Mouse (Mus musculus) hindbrain, embryonic 10.5 days (tissue): Measurements from ENCODE around the gene Kdm6a. TPM values are rescaled to one million over a fixed set of nuclear protein-coding genes. Genes with fewer than 3 reads are reported as not detected.

ENCODE experiments used
- DNase-seq: peaks from one replicate; pipeline ENCODE4 v3.0.0-alpha.2; 2017; ENCODE audit warnings: low spot score
- H3K27ac ChIP-seq: fragments of 300-500 bp; sonication (generic); 2 replicates; pipeline ENCODE4 v1.5.1; 2016; ENCODE audit warnings: mild to moderate bottlenecking, moderate library complexity
- H3K27me3 ChIP-seq: fragments of 300-500 bp; sonication (generic); 2 replicates; pipeline ENCODE4 v1.6.1; 2016; ENCODE audit warnings: mild to moderate bottlenecking; ENCODE audit not compliant: poor library complexity, insufficient read depth, severe bottlenecking
- H3K36me3 ChIP-seq: fragments of 300-500 bp; sonication (generic); 2 replicates; pipeline ENCODE4 v1.6.1; 2016; ENCODE audit warnings: mild to moderate bottlenecking, moderate library complexity
- H3K4me1 ChIP-seq: fragments of 300-500 bp; sonication (generic); replicated peaks from 2 replicates; pipeline ENCODE4 v1.6.1; 2016; ENCODE audit warnings: mild to moderate bottlenecking
- H3K4me3 ChIP-seq: fragments of 300-500 bp; sonication (generic); 2 replicates; pipeline ENCODE4 v1.5.1; 2016; ENCODE audit warnings: mild to moderate bottlenecking, moderate library complexity
- H3K9me3 ChIP-seq: fragments of 300-500 bp; sonication (generic); 2 replicates; pipeline ENCODE4 v1.6.1; 2016; ENCODE audit warnings: mild to moderate bottlenecking, moderate library complexity
- WGBS: fragments of 180-500 bp; shearing (Covaris S2); methylation state at CpG from one replicate; pipeline ENCODE4 v1.1.7; 2016; 5-methylcytosine and 5-hydroxymethylcytosine counted together
- polyA plus RNA-seq: library from polyadenylated mRNA; unstranded; fragments of >200 nt; fragmentation: Nextera tagmentation; extraction: Ambion mirVana; gene quantifications from 2 replicates; pipeline ENCODE4 v1.2.1, GENCODE M21; 2016

The Kdm6a gene
- 28.9 and 31.0 TPM in 2 replicates for polyA plus RNA-seq

- Histone ChIP-seq H3K4me3 (peak within 1 kb of the TSS; percentile 82), H3K27me3 (no peaks in the 10 kb centered on the region), H3K36me3 (no peaks in the 10 kb centered on the region), H3K9me3 (no peaks in the 10 kb centered on the region), H3K27ac (peak within 1 kb of the TSS; percentile 97), H3K4me1 (no peaks in the 10 kb centered on the region)
- peak; percentile 96 for DNase-seq
- under 1% methylated on average over 50 of the region's 50 CpGs for WGBS
Measured at GRCm38 (mm10) chrX:18162192-18162857, at the start of gene Kdm6a. Kdm6a (plus strand) TSS chrX:18162575.

- Histone ChIP-seq H3K9me3 (no peaks in the 10 kb centered on the region), H3K4me3 (no peak within 1 kb of the TSS), H3K27ac (no peak within 1 kb of the TSS), H3K36me3 (no peaks in the 10 kb centered on the region), H3K27me3 (no peaks in the 10 kb centered on the region), H3K4me1 (no peaks in the 10 kb centered on the region)
- DNase-seq = no peak
- 89% methylated on average over 1 of the region's 1 CpGs for WGBS
Measured at GRCm38 (mm10) chrX:18145557-18145956, 16.8 kb upstream of the Kdm6a start, which contains the start of gene Dusp21. Dusp21 (plus strand) TSS chrX:18145857.

GRCm38 (mm10) chrX:18160734-18161442 lies 1.5 kb upstream of the Kdm6a start:
- Histone ChIP-seq H3K9me3 (no peaks in the 10 kb centered on the region), H3K4me3 (peak overlapping the region; percentile 82), H3K4me1 (no peaks in the 10 kb centered on the region), H3K27ac (peak overlapping the region; percentile 93), H3K36me3 (no peaks in the 10 kb centered on the region), H3K27me3 (no peaks in the 10 kb centered on the region)
- WGBS = 63% methylated on average over 4 of the region's 4 CpGs
- DNase-seq = no peak

- Histone ChIP-seq H3K4me3 (peak overlapping the region; percentile 82), H3K27me3 (no peaks in the 10 kb centered on the region), H3K9me3 (no peaks in the 10 kb centered on the region), H3K36me3 (no peaks in the 10 kb centered on the region), H3K27ac (peak overlapping the region; percentile 93), H3K4me1 (no peaks in the 10 kb centered on the region)
- no peak for DNase-seq
- under 1% methylated on average over 28 of the region's 28 CpGs for WGBS
Measured at GRCm38 (mm10) chrX:18161796-18162191, 581 bp upstream of the Kdm6a start.

- no peaks in the 10 kb centered on the region for H3K27me3 ChIP-seq
- WGBS = under 1% methylated on average over 71 of the region's 95 CpGs
- H3K9me3 ChIP-seq = no peaks in the 10 kb centered on the region
- H3K4me3 ChIP-seq = peak overlapping the region; percentile 82
- peak; percentile 68 for DNase-seq
- H3K4me1 ChIP-seq = no peaks in the 10 kb centered on the region
- peak overlapping the region; percentile 97 for H3K27ac ChIP-seq
- no peaks in the 10 kb centered on the region for H3K36me3 ChIP-seq
Measured at GRCm38 (mm10) chrX:18162861-18163731, 721 bp downstream of the Kdm6a start.

DNA sequence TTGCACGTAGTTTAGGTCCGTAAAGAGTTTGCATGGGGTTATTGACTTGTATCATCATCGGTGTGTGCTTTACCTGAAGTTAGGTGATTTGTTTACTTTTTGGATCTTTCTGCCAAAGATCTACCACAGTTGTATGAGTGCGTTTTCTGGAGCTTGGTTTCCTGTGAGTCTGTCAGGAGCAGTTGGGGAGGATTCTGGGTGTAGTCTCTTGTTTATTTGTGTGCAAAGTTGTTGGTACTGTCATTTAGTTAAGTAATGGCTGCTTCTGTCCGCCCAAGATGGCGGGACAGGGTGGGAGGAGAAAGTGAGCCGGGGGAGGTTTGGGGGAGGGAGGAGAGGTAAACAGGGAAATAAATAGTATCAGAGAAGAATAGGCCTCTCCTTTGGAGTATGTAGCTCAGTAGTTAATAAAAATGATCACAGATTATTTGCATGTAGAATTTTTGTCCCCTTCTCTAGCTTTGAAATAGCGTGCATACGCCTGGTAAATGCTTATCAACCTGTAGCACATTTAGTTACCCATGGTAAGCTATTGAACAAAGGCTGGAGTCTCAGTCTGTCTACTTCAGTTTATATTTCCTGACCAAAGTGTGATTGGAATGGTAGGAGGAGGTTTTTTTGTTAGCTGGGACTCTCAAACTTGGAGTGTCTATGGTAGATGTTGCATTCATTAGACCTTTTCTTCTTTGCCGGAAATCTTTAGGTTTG lies 1.7 kb downstream of the Kdm6a start:
- peak overlapping the region; percentile 97 for H3K27ac ChIP-seq
- DNase-seq = peak; percentile 23
- H3K4me3 ChIP-seq = peak overlapping the region; percentile 82
- WGBS = 3% methylated on average over 10 of the region's 10 CpGs
- no peaks in the 10 kb centered on the region for H3K27me3 ChIP-seq
- H3K9me3 ChIP-seq = no peaks in the 10 kb centered on the region
- H3K36me3 ChIP-seq = no peaks in the 10 kb centered on the region
- H3K4me1 ChIP-seq = no peaks in the 10 kb centered on the region

GRCm38 (mm10) chrX:18165121-18165520 lies 2.7 kb downstream of the Kdm6a start:
- Histone ChIP-seq H3K27ac (no peak overlapping the region), H3K27me3 (no peaks in the 10 kb centered on the region), H3K4me1 (no peaks in the 10 kb centered on the region), H3K36me3 (no peaks in the 10 kb centered on the region), H3K4me3 (peak overlapping the region; percentile 82), H3K9me3 (no peaks in the 10 kb centered on the region)
- no peak for DNase-seq
- 84% methylated on average over 2 of the region's 2 CpGs for WGBS

DNA sequence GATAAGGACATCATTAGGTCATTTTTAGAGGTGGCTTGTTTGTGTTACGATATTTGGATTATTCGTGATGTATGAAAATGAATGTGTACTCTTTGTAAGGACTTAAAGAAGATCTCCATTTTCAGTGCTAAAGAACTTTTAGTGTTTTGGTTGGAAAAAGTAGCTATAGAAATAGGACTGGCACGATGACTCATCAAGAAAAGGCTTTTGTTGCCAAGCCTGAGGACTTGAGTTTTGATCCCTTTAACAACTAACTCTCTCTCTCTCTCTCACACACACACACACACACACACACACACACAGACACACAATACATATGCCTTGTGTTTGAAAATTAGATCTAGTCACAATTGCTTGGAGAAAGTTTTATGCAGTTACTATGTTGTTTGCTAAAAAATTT lies 4.6 kb downstream of the Kdm6a start:
- no peak overlapping the region for H3K27ac ChIP-seq
- H3K9me3 ChIP-seq = no peaks in the 10 kb centered on the region
- WGBS = 94% methylated on average over 3 of the region's 3 CpGs
- 0 out of 2 replicates have a peak, but pooled peaks cover 2% of the 10 kb centered on the region for H3K36me3 ChIP-seq
- no peaks in the 10 kb centered on the region for H3K4me1 ChIP-seq
- no peak for DNase-seq
- H3K27me3 ChIP-seq = no peaks in the 10 kb centered on the region
- no peak overlapping the region for H3K4me3 ChIP-seq

- 87% methylated on average over 1 of the region's 1 CpGs for WGBS
- H3K9me3 ChIP-seq = no peaks in the 10 kb centered on the region
- 0 out of 2 replicates have a peak, but pooled peaks cover 2% of the 10 kb centered on the region for H3K36me3 ChIP-seq
- H3K4me3 ChIP-seq = no peak overlapping the region
- no peaks in the 10 kb centered on the region for H3K27me3 ChIP-seq
- DNase-seq = no peak
- no peak overlapping the region for H3K27ac ChIP-seq
- no peaks in the 10 kb centered on the region for H3K4me1 ChIP-seq
Measured at GRCm38 (mm10) chrX:18168940-18169339, 6.6 kb downstream of the Kdm6a start.

DNA sequence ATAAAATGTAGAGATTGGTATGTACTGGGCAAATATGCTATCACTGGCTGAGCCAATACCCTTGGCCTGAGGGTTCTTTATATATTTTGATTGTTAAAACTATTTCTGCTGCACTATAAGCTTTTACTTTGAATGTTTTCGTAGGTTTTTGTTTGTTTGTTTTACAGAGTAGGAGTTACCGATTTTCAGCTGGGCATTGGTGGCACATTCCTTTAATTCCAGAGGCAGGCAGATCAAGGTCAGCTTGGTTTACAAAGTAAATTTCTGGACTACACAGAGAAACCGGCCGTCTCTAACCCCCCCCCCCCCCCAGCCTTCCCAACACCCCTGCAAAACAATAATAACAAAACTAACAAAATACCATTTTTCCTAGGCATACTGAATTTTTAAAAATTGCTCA lies 12.5 kb downstream of the Kdm6a start:
- Histone ChIP-seq H3K36me3 (0 out of 2 replicates have a peak, but pooled peaks cover 2% of the 10 kb centered on the region), H3K4me3 (no peak overlapping the region), H3K27me3 (no peaks in the 10 kb centered on the region), H3K4me1 (no peaks in the 10 kb centered on the region), H3K27ac (no peak overlapping the region), H3K9me3 (no peaks in the 10 kb centered on the region)
- 69% methylated on average over 4 of the region's 4 CpGs for WGBS
- DNase-seq = no peak

- H3K4me3 ChIP-seq = no peak overlapping the region
- WGBS = 83% methylated on average over 4 of the region's 4 CpGs
- no peak overlapping the region for H3K27ac ChIP-seq
- no peaks in the 10 kb centered on the region for H3K27me3 ChIP-seq
- no peaks in the 10 kb centered on the region for H3K36me3 ChIP-seq
- DNase-seq = no peak
- no peaks in the 10 kb centered on the region for H3K9me3 ChIP-seq
- no peaks in the 10 kb centered on the region for H3K4me1 ChIP-seq
Measured at GRCm38 (mm10) chrX:18177803-18178202, 15.4 kb downstream of the Kdm6a start.

DNA sequence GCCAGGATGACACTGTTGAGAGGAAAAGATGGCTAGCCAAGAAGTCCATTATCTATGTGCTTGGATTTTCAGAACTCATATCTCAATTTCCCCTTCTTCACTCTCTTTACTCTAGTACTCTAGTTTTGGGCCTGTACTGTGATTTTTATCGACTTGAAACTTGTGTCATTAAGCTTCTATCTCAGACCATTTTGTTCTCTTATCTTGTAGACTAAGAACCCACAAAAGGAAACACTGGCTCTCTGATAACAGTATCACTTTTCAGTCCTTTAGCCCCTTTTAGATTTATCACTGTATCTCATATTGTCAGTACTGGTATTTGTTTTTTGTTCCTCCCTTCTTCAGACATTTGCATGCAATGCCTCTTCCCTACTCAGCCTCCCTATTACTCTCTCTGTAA lies 17.1 kb downstream of the Kdm6a start:
- DNase-seq = no peak
- H3K4me1 ChIP-seq = no peaks in the 10 kb centered on the region
- no peaks in the 10 kb centered on the region for H3K27me3 ChIP-seq
- no peak overlapping the region for H3K4me3 ChIP-seq
- no peaks in the 10 kb centered on the region for H3K9me3 ChIP-seq
- no peak overlapping the region for H3K27ac ChIP-seq
- no peaks in the 10 kb centered on the region for H3K36me3 ChIP-seq
- WGBS = 91% methylated on average over 1 of the region's 1 CpGs
